Mouse (Mus musculus) liver, embryonic 15.5 days (tissue): ENCODE results near the gene Olfr557. TPM values are rescaled to one million over a fixed set of nuclear protein-coding genes. Genes with fewer than 3 reads are reported as not detected.

Experiments used
- ATAC-seq: fragments of 200-750 bp; cut with Nextera tagmentation; 2 replicates; pipeline ENCODE4 v1.8.0; 2017; ENCODE audit warnings: moderate number of reproducible peaks, mild to moderate bottlenecking, moderate library complexity; ENCODE audit not compliant: insufficient read depth
- H3K27ac ChIP-seq: fragments of 300-500 bp; sonication (generic); replicated peaks from 2 replicates; pipeline ENCODE4 v1.5.1; 2015; ENCODE audit warnings: mild to moderate bottlenecking, inconsistent platforms
- H3K27me3 ChIP-seq: fragments of 300-500 bp; sonication (generic); 2 replicates; pipeline ENCODE4 v1.6.1; 2015; ENCODE audit warnings: mild to moderate bottlenecking, inconsistent platforms
- H3K36me3 ChIP-seq: fragments of 300-500 bp; sonication (generic); replicated peaks from 2 replicates; pipeline ENCODE4 v1.6.1; 2015; ENCODE audit warnings: moderate library complexity, mild to moderate bottlenecking, inconsistent platforms
- H3K4me1 ChIP-seq: fragments of 300-500 bp; sonication (generic); replicated peaks from 2 replicates; pipeline ENCODE4 v1.6.1; 2015; ENCODE audit warnings: inconsistent platforms
- H3K4me2 ChIP-seq: fragments of 300-500 bp; sonication (generic); 2 replicates; pipeline ENCODE4 v1.6.1; 2015; ENCODE audit warnings: moderate library complexity, mild to moderate bottlenecking, inconsistent platforms
- H3K4me3 ChIP-seq: fragments of 300-500 bp; sonication (generic); replicated peaks from 2 replicates; pipeline ENCODE4 v1.5.1; 2015; ENCODE audit warnings: mild to moderate bottlenecking, inconsistent platforms
- H3K9ac ChIP-seq: fragments of 300-500 bp; sonication (generic); 2 replicates; pipeline ENCODE4 v1.6.1; 2015; ENCODE audit warnings: moderate library complexity, mild to moderate bottlenecking, inconsistent platforms
- H3K9me3 ChIP-seq: fragments of 300-500 bp; sonication (generic); replicated peaks from 2 replicates; pipeline ENCODE4 v1.6.1; 2016; ENCODE audit warnings: inconsistent platforms
- WGBS: fragments of 180-500 bp; shearing (Covaris S2); methylation state at CpG from one replicate; pipeline ENCODE4 v1.1.7; 2015; ENCODE audit warnings: mixed read lengths; ENCODE audit not compliant: insufficient replicate concordance; 5-methylcytosine and 5-hydroxymethylcytosine counted together
- polyA plus RNA-seq: library from polyadenylated mRNA; unstranded; fragments of >200 nt; fragmentation: Nextera tagmentation; extraction: Ambion mirVana; gene quantifications from 2 replicates; pipeline ENCODE4 v1.2.1, GENCODE M21; 2015

Gene Olfr557
- not detected in 2 replicates for polyA plus RNA-seq

DNA sequence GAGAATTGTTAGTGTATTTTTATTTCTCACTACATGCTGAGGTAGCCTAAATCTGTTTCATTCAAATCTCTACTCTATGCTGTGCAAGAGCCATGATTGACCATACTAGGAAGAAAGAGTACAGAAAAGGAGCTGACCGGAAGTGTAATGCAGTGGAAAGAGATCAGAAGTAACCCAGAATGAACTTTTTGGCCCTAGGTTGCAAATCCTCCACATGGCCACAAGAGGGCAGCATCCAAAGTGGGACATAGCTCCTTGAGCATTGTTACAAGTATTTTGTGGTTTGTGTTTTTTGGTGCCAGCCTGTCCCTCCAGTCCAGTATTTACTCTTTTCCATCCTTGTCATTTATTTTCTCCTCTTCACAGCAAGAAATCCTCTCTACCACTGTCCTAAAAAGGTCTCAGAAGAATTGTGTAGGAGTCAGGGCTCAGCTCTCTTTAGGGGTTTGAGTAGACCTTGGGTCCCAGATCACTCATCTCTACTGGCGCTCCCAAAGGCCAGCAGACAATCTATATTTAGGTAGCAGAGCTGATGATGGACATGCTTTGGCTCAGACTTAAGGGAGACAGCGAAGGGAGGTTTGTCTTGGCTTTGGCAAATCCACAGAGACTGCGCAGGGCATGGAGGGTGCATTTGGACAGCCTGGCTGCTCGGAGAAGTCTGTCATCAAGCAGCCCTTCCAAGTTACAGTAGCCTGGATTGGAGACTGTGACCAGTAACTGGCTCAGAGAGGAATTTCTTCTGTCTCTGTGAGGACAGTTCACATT, at the start of gene Olfr557:
Gene Olfr557, plus strand, starts transcription at position 553 of the 768 bp plus-strand sequence.
- WGBS, result 63% methylated on average over 5 of the region's 5 CpGs
- Histone ChIP-seq H3K9ac (no peak within 1 kb of the TSS), H3K4me3 (no peak within 1 kb of the TSS), H3K4me2 (no peak within 1 kb of the TSS), H3K9me3 (no peaks in the 10 kb centered on the region), H3K27me3 (no peaks in the 10 kb centered on the region), H3K4me1 (no peaks in the 10 kb centered on the region), H3K27ac (no peak within 1 kb of the TSS), H3K36me3 (no peaks in the 10 kb centered on the region)
- no peak for ATAC-seq

DNA sequence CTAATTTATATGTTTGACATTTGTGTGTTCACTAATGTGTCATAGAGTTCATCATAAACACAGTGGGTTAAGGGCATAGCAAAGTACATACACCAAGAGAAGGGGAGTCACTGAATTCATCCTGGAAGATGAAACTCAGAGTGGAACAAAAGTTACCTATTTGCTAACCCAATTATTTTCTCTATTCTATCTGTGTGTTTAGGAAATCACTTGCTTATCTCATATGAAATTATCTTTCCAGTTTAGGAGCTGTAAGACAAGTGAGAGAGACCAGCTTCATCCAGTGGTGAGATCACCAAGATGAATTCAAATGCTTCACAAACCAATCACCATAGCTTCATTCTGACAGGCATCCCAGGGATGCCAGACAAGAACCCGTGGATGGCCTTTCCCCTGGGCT, 37.2 kb upstream of the Olfr557 start, which contains the start of gene Olfr555:
Gene Olfr555, plus strand, starts transcription at position 301 of the 400 bp plus-strand sequence.
- no peaks in the 10 kb centered on the region for H3K9me3 ChIP-seq
- no peak within 1 kb of the TSS for H3K4me2 ChIP-seq
- H3K9ac ChIP-seq, result no peak within 1 kb of the TSS
- H3K27me3 ChIP-seq, result no peaks in the 10 kb centered on the region
- no peaks in the 10 kb centered on the region for H3K36me3 ChIP-seq
- H3K4me3 ChIP-seq, result no peak within 1 kb of the TSS
- WGBS, result 48% methylated on average over 1 of the region's 1 CpGs
- ATAC-seq, result no peak
- H3K4me1 ChIP-seq, result no peaks in the 10 kb centered on the region
- no peak within 1 kb of the TSS for H3K27ac ChIP-seq

DNA sequence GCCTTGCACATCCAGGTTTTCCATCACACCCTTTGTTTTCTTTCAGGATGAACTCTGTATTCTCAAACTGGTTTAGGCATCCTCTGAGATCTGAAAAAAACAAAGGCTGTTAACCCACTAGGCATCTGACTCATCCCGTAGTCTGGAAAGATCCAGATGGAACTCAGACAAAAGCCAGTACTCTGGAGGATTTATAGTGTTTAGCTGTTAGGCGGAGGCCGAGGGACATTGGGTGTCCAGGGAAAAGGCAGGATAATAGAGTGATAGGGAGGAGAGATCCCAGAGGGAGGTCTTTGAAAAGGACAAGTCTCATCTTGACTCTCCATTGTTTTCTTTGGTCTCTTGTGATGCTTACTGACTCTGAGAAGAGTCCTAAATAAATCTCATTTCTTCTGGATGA, 31.1 kb upstream of the Olfr557 start, which contains the start of gene Olfr556:
Gene Olfr556, plus strand, starts transcription at position 301 of the 400 bp plus-strand sequence.
- no peaks in the 10 kb centered on the region for H3K4me1 ChIP-seq
- no peaks in the 10 kb centered on the region for H3K27me3 ChIP-seq
- H3K9me3 ChIP-seq, result no peaks in the 10 kb centered on the region
- WGBS, result 41% methylated on average over 3 of the region's 3 CpGs
- no peak within 1 kb of the TSS for H3K4me3 ChIP-seq
- no peaks in the 10 kb centered on the region for H3K36me3 ChIP-seq
- no peak within 1 kb of the TSS for H3K9ac ChIP-seq
- no peak within 1 kb of the TSS for H3K27ac ChIP-seq
- ATAC-seq, result no peak
- no peak within 1 kb of the TSS for H3K4me2 ChIP-seq

DNA sequence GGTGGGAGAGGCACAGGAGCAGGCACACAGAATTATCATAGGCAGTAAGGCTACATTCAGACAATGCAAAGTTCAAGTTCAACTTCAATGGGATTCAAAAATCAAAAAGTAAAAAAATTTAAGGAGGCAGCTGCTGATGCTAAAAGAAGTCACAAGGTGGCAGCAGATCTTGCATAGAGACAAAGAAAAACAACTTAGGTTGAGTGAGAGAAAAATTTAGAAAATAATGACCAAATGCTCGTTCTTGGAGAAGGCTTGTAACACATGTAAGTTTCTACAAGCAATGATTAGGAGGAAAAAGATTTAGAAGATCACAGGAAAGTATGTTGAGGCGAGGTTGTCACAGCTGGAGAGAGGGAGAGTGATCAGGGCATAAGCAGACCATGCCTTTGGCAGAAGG, 30.3 kb upstream of the Olfr557 start:
- H3K4me1 ChIP-seq, result no peaks in the 10 kb centered on the region
- no peak overlapping the region for H3K27ac ChIP-seq
- 25% methylated on average over 2 of the region's 2 CpGs for WGBS
- no peaks in the 10 kb centered on the region for H3K27me3 ChIP-seq
- no peak overlapping the region for H3K9ac ChIP-seq
- no peak overlapping the region for H3K4me2 ChIP-seq
- H3K4me3 ChIP-seq, result no peak overlapping the region
- no peaks in the 10 kb centered on the region for H3K36me3 ChIP-seq
- no peak for ATAC-seq
- no peaks in the 10 kb centered on the region for H3K9me3 ChIP-seq

DNA sequence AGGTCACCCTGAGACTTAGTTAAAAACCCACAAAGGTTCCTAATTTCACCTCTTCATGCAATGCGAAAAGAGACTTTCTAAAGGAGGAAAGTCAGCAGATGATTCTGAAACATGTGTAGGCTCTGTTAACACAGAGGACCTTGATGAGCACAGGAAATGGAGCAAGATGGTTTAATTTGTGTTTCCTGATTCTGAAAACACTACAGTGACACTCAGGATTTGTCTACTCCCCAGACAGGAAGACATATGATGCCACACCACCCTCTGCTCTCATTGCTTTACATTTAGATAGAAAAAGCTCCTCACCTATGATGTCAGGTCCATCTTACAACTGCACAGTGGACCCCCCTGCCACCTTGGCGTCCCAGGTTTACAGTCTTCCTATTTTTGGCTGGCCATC, 19.5 kb upstream of the Olfr557 start:
- H3K27me3 ChIP-seq, result no peaks in the 10 kb centered on the region
- 65% methylated on average over 2 of the region's 2 CpGs for WGBS
- H3K4me1 ChIP-seq, result no peaks in the 10 kb centered on the region
- no peak for ATAC-seq
- H3K27ac ChIP-seq, result no peak overlapping the region
- no peak overlapping the region for H3K9ac ChIP-seq
- H3K36me3 ChIP-seq, result no peaks in the 10 kb centered on the region
- H3K9me3 ChIP-seq, result no peaks in the 10 kb centered on the region
- H3K4me3 ChIP-seq, result no peak overlapping the region
- no peak overlapping the region for H3K4me2 ChIP-seq

DNA sequence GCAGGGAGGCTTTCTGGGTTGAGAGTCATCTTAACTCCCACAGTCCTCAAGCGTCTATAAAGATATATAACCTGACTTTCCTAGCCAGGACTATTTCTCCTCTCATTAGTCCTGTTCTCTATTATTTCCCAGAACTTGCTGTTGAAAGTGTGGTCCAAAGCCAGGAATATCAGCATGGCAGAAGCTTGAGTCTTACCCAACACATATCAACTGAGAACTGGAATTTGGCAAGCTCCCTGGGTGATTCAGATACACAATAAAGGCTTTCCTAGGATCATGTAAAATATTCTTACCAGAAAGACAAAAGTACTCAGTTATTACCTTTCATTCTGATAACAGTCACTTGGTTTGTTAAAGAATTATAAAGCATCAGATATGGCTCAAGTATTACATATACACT, 13.8 kb upstream of the Olfr557 start:
- Histone ChIP-seq H3K9me3 (no peaks in the 10 kb centered on the region), H3K4me3 (no peak overlapping the region), H3K27ac (no peak overlapping the region), H3K9ac (no peak overlapping the region), H3K36me3 (no peaks in the 10 kb centered on the region), H3K27me3 (no peaks in the 10 kb centered on the region), H3K4me2 (no peak overlapping the region), H3K4me1 (no peaks in the 10 kb centered on the region)
- 92% methylated on average over 1 of the region's 1 CpGs for WGBS
- no peak for ATAC-seq

DNA sequence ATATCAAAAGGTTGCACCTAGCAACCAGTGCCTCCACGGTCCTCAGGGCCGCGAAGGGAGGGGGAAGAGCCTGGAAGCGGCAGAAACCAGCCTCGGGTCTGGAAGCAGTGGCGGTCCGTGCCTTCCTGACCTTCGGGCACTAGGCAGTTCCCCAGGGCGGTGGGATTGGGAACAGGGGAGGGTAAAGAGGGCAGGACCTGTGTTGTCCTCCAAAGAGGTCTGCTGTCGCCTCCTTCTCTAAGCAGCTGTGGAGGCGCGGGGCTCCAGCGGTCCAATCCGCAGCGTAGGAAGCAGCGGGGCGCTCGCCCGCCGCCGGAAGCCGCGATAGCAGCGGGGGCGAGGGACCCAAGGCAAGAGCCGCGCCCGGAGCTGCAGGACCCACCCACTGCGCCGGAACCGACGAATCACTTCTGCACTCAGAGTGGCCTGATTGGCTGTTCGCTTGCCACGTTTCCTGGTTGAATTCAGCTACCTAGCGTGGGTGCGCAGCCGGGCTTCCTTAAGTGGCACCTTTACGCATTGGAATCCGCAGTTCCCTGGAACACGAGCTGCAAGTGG, 8.7 kb upstream of the Olfr557 start, which contains the start of gene Trim68:
Gene Trim68, minus strand, starts transcription at position 384 of the 558 bp plus-strand sequence.
- Histone ChIP-seq H3K9ac (peak within 1 kb of the TSS; percentile 50; the same call in 1 of the 2 replicates), H3K36me3 (no peaks in the 10 kb centered on the region), H3K27ac (no peak within 1 kb of the TSS), H3K4me1 (no peaks in the 10 kb centered on the region), H3K4me2 (peak within 1 kb of the TSS; percentile 74), H3K27me3 (no peaks in the 10 kb centered on the region), H3K4me3 (peak within 1 kb of the TSS; percentile 56), H3K9me3 (no peaks in the 10 kb centered on the region)
- peak; percentile 96 for ATAC-seq
- WGBS, result under 1% methylated on average over 40 of the region's 40 CpGs

DNA sequence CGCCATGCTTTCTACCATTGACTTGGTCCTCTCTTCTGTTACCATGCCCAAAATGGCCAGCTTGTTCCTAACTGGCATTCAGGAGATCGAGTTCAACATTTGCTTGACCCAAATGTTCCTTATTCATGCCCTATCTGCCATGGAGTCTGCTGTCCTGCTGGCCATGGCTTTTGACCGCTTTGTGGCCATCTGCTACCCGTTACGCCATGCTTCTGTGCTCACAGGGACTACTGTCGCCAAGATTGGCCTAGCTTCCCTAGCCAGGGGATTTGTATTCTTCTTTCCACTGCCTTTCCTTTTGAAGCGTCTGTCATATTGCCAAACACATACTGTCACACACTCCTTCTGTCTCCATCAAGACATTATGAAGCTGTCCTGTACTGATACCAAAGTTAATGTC, 2.8 kb downstream of the Olfr557 start:
- Histone ChIP-seq H3K9me3 (no peaks in the 10 kb centered on the region), H3K27me3 (no peaks in the 10 kb centered on the region), H3K4me3 (no peak overlapping the region), H3K4me1 (no peaks in the 10 kb centered on the region), H3K9ac (no peak overlapping the region), H3K36me3 (no peaks in the 10 kb centered on the region), H3K27ac (no peak overlapping the region), H3K4me2 (no peak overlapping the region)
- ATAC-seq, result no peak
- WGBS, result 62% methylated on average over 7 of the region's 7 CpGs

DNA sequence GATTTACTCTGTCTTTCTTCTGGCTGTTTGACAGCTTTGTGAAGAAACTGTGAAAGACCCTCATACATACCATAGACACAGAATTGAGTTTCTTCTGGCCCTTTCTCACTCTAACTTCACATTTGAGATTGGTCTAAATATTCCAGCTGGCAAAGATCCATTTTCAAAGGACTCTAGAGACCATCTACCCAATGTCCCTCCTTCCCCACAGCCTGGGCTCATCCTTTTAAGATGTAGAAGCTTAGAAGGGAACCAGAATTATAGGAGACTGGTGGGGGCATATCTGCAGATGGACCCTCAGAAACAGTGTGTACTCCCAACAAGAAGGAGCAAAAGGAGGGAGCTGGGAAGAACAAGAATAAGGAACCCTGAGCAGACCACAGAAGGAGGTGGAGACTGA, 6.2 kb downstream of the Olfr557 start, which contains the start of gene Olfr558:
Gene Olfr558, plus strand, starts transcription at position 301 of the 400 bp plus-strand sequence.
- H3K9ac ChIP-seq, result no peak within 1 kb of the TSS
- H3K4me2 ChIP-seq, result no peak within 1 kb of the TSS
- H3K27me3 ChIP-seq, result no peaks in the 10 kb centered on the region
- no peaks in the 10 kb centered on the region for H3K4me1 ChIP-seq
- no peak for ATAC-seq
- H3K4me3 ChIP-seq, result no peak within 1 kb of the TSS
- H3K27ac ChIP-seq, result no peak within 1 kb of the TSS
- H3K9me3 ChIP-seq, result no peaks in the 10 kb centered on the region
- no peaks in the 10 kb centered on the region for H3K36me3 ChIP-seq

DNA sequence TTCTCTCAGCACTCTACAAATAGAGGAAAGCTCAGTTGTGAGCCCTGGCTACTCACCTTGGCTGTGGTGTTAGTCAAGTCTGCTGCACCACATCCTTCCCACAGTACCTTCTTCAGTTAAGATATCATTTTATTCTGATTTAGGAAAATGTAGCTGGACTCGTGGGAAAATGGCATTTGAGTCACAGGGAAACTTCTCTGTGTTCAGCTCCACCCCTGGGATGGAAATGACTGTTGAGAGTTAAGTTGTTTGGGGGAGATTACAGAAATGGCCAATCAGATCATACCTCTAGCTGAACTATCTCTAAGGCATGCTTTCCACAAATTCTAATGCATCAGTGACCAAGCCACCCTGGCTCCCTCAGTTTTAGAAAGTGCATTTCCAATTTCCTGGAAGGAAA, 23.3 kb downstream of the Olfr557 start, which contains the start of gene Olfr33:
Gene Olfr33, minus strand, starts transcription at position 101 of the 400 bp plus-strand sequence.
- no peak within 1 kb of the TSS for H3K4me3 ChIP-seq
- no peak within 1 kb of the TSS for H3K27ac ChIP-seq
- no peaks in the 10 kb centered on the region for H3K4me1 ChIP-seq
- no peaks in the 10 kb centered on the region for H3K9me3 ChIP-seq
- H3K36me3 ChIP-seq, result no peaks in the 10 kb centered on the region
- WGBS, result 21% methylated on average over 1 of the region's 1 CpGs
- no peaks in the 10 kb centered on the region for H3K27me3 ChIP-seq
- H3K9ac ChIP-seq, result no peak within 1 kb of the TSS
- H3K4me2 ChIP-seq, result no peak within 1 kb of the TSS
- no peak for ATAC-seq

DNA sequence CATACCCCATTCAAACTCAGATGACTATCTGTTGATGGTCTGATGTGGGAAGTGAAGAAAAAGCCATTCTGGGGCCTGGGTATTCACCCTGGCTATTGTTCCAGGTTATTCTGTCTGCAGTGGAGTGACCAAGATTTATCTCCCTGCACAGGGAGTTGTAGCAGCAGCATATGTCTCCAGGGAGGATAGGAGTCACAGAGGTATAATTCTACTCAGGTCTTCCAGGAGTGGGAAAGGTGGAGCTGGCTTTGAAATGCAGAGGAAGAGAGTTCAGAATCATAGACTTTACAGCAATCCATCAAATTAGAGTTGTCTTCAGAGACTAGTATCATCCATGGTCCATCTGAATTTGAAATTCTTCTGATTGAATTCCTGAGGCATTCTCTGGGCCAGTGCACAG, 31.7 kb downstream of the Olfr557 start, which contains the start of gene Olfr559:
Gene Olfr559, minus strand, starts transcription at position 101 of the 400 bp plus-strand sequence.
- no peak within 1 kb of the TSS for H3K9ac ChIP-seq
- H3K4me1 ChIP-seq, result no peaks in the 10 kb centered on the region
- no peak within 1 kb of the TSS for H3K4me3 ChIP-seq
- H3K36me3 ChIP-seq, result no peaks in the 10 kb centered on the region
- no peaks in the 10 kb centered on the region for H3K9me3 ChIP-seq
- no peak within 1 kb of the TSS for H3K4me2 ChIP-seq
- H3K27me3 ChIP-seq, result no peaks in the 10 kb centered on the region
- ATAC-seq, result no peak
- H3K27ac ChIP-seq, result no peak within 1 kb of the TSS
